Mouse (Mus musculus) limb, embryonic 10.5 days (tissue): ENCODE data around the gene Zfp775. TPM values are rescaled to one million over a fixed set of nuclear protein-coding genes. Genes with fewer than 3 reads are reported as not detected.

ENCODE experiments used
- DNase-seq: peaks from one replicate; pipeline ENCODE4 v3.0.0-alpha.2; 2017; ENCODE audit warnings: low spot score
- H3K27ac ChIP-seq: fragments of 300-500 bp; sonication (generic); 2 replicates; pipeline ENCODE4 v1.5.1; 2016; ENCODE audit warnings: mild to moderate bottlenecking
- H3K27me3 ChIP-seq: fragments of 300-500 bp; sonication (generic); 2 replicates; pipeline ENCODE4 v1.6.1; 2016; ENCODE audit warnings: low read depth, mild to moderate bottlenecking; ENCODE audit not compliant: poor library complexity, severe bottlenecking
- H3K36me3 ChIP-seq: fragments of 300-500 bp; sonication (generic); 2 replicates; pipeline ENCODE4 v1.6.1; 2016; ENCODE audit warnings: mild to moderate bottlenecking, moderate library complexity
- H3K4me1 ChIP-seq: fragments of 300-500 bp; sonication (generic); 2 replicates; pipeline ENCODE4 v1.6.1; 2016
- H3K4me3 ChIP-seq: fragments of 300-500 bp; sonication (generic); 2 replicates; pipeline ENCODE4 v1.5.1; 2016; ENCODE audit warnings: mild to moderate bottlenecking, moderate library complexity
- H3K9me3 ChIP-seq: fragments of 300-500 bp; sonication (generic); replicated peaks from 2 replicates; pipeline ENCODE4 v1.6.1; 2016; ENCODE audit warnings: mild to moderate bottlenecking
- WGBS: fragments of 180-500 bp; shearing (Covaris S2); methylation state at CpG from one replicate; pipeline ENCODE4 v1.1.7; 2016; 5-methylcytosine and 5-hydroxymethylcytosine counted together
- polyA plus RNA-seq: library from polyadenylated mRNA; unstranded; fragments of >200 nt; fragmentation: Nextera tagmentation; extraction: Ambion mirVana; gene quantifications from 2 replicates; pipeline ENCODE4 v1.2.1, GENCODE M21; 2016

Gene Zfp775
- polyA plus RNA-seq, 1 experiment from 2014 or later: 10.6 TPM

DNA sequence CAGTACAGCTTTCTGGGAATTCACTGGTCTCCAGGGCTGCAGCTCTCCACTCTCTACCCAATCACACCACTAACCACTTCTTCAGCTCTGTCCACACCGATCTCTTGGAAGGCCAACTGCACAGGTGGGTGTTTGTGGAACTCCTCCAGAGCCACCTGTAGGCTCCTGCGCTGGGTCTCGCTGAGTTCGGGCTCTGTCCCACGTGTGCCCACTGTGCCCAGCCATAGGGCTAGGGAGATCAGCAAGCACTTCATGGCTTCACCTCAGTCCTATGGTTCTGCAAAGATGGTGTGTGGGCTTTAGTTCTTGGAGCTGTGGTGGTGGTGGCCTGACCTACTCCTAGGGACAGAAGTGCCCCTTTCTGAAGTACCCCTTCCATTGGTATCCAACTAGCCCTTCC, 29.8 kb upstream of the Zfp775 start:
- Histone ChIP-seq H3K9me3 (no peaks in the 10 kb centered on the region), H3K27ac (peak overlapping the region; percentile 78), H3K4me1 (peaks cover 27% of the 10 kb centered on the region), H3K36me3 (peaks cover 24% of the 10 kb centered on the region), H3K4me3 (no peak overlapping the region), H3K27me3 (no peaks in the 10 kb centered on the region)
- no peak for DNase-seq
- WGBS: 88% methylated on average over 5 of the region's 5 CpGs

DNA sequence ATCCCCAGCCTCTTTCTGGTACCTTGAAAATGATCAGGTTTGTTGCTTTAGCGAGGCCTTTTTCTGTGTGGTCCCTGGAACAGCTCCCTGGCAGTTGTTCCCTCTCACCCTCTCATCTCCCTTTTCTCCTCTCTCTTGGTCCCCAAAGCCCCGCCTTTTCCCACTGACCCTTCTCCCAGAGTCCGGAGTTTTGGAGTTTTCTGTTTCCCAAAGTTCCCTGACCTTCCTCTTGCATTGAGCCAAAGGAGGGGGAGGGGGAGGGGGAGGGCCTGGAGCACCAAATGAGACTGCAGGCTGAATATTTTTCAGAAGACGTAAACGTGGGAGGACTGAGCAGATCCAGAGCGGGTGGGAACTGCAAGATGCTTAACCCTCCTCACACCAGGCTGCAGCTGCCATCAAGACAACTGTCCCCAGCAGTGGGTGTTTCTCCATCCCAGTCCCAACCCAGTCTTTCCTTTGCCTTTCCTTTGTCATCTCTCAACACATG, 29.2 kb upstream of the Zfp775 start, which contains the start of gene Rarres2:
TSS of gene Rarres2 (minus strand) at position 218 of the 490 bp plus-strand sequence.
- no peaks in the 10 kb centered on the region for H3K27me3 ChIP-seq
- peak within 1 kb of the TSS; percentile 78 for H3K27ac ChIP-seq
- H3K4me1 ChIP-seq: peaks cover 27% of the 10 kb centered on the region
- no peaks in the 10 kb centered on the region for H3K9me3 ChIP-seq
- peak; percentile 55 for DNase-seq
- H3K4me3 ChIP-seq: no peak within 1 kb of the TSS
- peaks cover 24% of the 10 kb centered on the region for H3K36me3 ChIP-seq
- WGBS: 20% methylated on average over 6 of the region's 6 CpGs

DNA sequence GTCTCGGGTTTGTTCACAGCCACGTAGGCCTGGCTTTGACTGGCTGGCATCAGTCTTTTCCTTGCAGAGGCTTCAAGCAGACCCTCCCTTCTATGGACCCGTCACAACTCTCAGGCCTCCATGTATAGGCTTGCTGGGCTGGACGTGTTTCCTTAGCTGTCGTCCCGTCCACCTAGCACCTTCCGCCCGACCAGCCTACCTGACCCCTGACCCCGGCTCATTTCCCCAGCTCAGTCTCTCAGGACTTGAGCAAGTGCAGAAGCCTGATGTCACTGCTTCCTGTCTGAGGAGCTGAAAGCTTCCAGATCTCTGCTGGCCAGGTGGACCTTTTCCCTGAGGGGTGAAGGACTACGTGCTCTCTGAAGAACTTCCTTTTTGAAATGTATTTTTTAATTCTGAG, 28.6 kb upstream of the Zfp775 start:
- peak; percentile 76 for DNase-seq
- H3K4me3 ChIP-seq: no peak overlapping the region
- peaks cover 27% of the 10 kb centered on the region for H3K4me1 ChIP-seq
- H3K36me3 ChIP-seq: peaks cover 20% of the 10 kb centered on the region
- H3K9me3 ChIP-seq: no peaks in the 10 kb centered on the region
- H3K27ac ChIP-seq: peak overlapping the region; percentile 78
- H3K27me3 ChIP-seq: no peaks in the 10 kb centered on the region
- WGBS: 12% methylated on average over 10 of the region's 10 CpGs

DNA sequence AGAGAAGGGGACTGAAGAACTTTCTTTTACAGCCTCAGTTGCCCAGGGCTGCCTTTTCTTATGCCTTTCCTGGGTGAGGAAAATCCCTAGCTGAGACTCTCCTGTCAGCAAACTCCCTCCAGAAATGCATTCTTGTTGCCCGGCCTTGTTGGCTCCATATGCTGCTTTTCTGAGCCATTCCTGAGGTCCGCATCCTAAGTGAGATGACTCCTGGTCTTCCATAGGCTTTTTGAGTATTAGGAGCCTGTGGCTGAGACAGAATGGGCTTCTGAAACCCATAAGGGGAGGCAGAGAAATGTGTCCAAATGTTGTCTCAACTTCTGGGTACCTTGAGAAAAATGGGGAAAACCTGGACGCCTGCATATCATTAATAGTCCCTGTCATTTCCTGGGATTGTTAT, 27.9 kb upstream of the Zfp775 start:
- H3K36me3 ChIP-seq: peaks cover 14% of the 10 kb centered on the region

GRCm38 (mm10) chr6:48578736-48579135, 23.1 kb upstream of the Zfp775 start:
- H3K27ac ChIP-seq: no peak overlapping the region
- no peaks in the 10 kb centered on the region for H3K27me3 ChIP-seq
- no peaks in the 10 kb centered on the region for H3K36me3 ChIP-seq
- peaks cover 10% of the 10 kb centered on the region for H3K4me1 ChIP-seq
- no peak overlapping the region for H3K4me3 ChIP-seq
- DNase-seq: no peak
- 52% methylated on average over 5 of the region's 5 CpGs for WGBS
- no peaks in the 10 kb centered on the region for H3K9me3 ChIP-seq

More for the DNA sequence above, 27.9 kb upstream of the Zfp775 start:
- H3K27ac ChIP-seq: peak overlapping the region; percentile 64; the same call in 1 of the 2 replicates
- 55% methylated on average over 3 of the region's 3 CpGs for WGBS
- H3K27me3 ChIP-seq: no peaks in the 10 kb centered on the region
- H3K4me1 ChIP-seq: peaks cover 22% of the 10 kb centered on the region
- no peak for DNase-seq
- H3K4me3 ChIP-seq: no peak overlapping the region
- no peaks in the 10 kb centered on the region for H3K9me3 ChIP-seq

GRCm38 (mm10) chr6:48579215-48579648, 22.6 kb upstream of the Zfp775 start:
- Histone ChIP-seq H3K4me3 (no peak overlapping the region), H3K27ac (no peak overlapping the region), H3K27me3 (no peaks in the 10 kb centered on the region), H3K4me1 (peaks cover 6% of the 10 kb centered on the region; the same call in 1 of the 2 replicates), H3K9me3 (no peaks in the 10 kb centered on the region), H3K36me3 (no peaks in the 10 kb centered on the region)
- no peak for DNase-seq
- 36% methylated on average over 5 of the region's 5 CpGs for WGBS

- Histone ChIP-seq H3K4me1 (peaks cover 6% of the 10 kb centered on the region; the same call in 1 of the 2 replicates), H3K36me3 (no peaks in the 10 kb centered on the region), H3K9me3 (no peaks in the 10 kb centered on the region), H3K27me3 (no peaks in the 10 kb centered on the region), H3K4me3 (no peak overlapping the region), H3K27ac (no peak overlapping the region)
- WGBS: 66% methylated on average over 3 of the region's 3 CpGs
- DNase-seq: no peak
Measured at GRCm38 (mm10) chr6:48581257-48581656, 20.6 kb upstream of the Zfp775 start.

DNA sequence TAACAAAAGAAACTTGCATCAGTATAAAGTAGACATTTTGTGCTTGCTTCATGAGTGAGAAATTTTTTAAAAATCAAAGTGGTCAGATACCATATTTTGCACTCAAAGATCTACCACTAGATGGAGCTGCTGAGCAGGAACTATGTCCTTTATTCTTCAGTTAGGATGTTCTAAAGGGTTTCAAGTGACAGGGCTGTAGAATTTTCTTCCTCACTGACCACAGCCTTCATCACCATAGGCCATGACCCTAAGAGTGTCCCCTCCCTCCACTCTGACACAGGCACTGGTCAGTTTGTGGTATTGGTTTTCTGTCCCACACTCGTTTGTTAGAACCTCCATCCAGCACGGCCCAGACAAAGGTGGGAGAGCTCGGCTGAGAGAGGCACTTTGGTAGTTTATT, 19.8 kb upstream of the Zfp775 start:
- WGBS: 83% methylated on average over 3 of the region's 3 CpGs
- no peaks in the 10 kb centered on the region for H3K9me3 ChIP-seq
- no peaks in the 10 kb centered on the region for H3K27me3 ChIP-seq
- H3K27ac ChIP-seq: no peak overlapping the region
- H3K4me1 ChIP-seq: peaks cover 6% of the 10 kb centered on the region; the same call in 1 of the 2 replicates
- no peak for DNase-seq
- no peaks in the 10 kb centered on the region for H3K36me3 ChIP-seq
- H3K4me3 ChIP-seq: no peak overlapping the region

- DNase-seq: no peak
- Histone ChIP-seq H3K4me3 (no peak within 1 kb of the TSS), H3K27ac (no peak within 1 kb of the TSS), H3K4me1 (peaks cover 19% of the 10 kb centered on the region), H3K36me3 (no peaks in the 10 kb centered on the region), H3K27me3 (no peaks in the 10 kb centered on the region), H3K9me3 (no peaks in the 10 kb centered on the region)
- WGBS: 53% methylated on average over 6 of the region's 6 CpGs
Measured at GRCm38 (mm10) chr6:48589194-48589750, 12.6 kb upstream of the Zfp775 start, which contains the start of gene Gm45021. Gene Gm45021 (plus strand): TSS chr6:48589610.

GRCm38 (mm10) chr6:48591221-48591845, 10.5 kb upstream of the Zfp775 start:
- H3K36me3 ChIP-seq: peaks cover 15% of the 10 kb centered on the region
- H3K4me1 ChIP-seq: peaks cover 32% of the 10 kb centered on the region
- no peak overlapping the region for H3K4me3 ChIP-seq
- no peak for DNase-seq
- no peak overlapping the region for H3K27ac ChIP-seq
- no peaks in the 10 kb centered on the region for H3K27me3 ChIP-seq
- peaks cover 5% of the 10 kb centered on the region for H3K9me3 ChIP-seq
- WGBS: 91% methylated on average over 3 of the region's 3 CpGs

DNA sequence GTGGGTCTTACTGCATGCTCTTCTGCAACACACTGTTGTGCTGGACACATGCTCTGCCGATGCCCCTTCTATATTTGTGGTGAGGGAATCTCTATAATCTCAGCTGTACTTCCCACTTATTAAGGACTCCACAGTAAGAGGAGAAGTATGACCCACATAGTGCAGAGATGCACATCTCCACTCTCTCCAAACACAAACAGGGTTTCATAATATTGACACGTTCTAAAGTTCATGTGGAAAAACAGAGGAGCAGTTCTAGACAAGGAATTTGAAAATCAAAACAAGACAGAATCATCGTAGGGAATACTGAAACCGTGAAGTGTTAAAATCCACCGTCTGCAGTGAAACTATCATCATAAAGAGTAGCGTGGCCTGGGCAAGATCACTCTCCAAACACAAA, 10.0 kb upstream of the Zfp775 start:
- H3K27ac ChIP-seq: no peak overlapping the region
- peaks cover 32% of the 10 kb centered on the region for H3K4me1 ChIP-seq
- peaks cover 10% of the 10 kb centered on the region for H3K9me3 ChIP-seq
- peaks cover 20% of the 10 kb centered on the region for H3K36me3 ChIP-seq
- DNase-seq: no peak
- no peak overlapping the region for H3K4me3 ChIP-seq
- 91% methylated on average over 6 of the region's 6 CpGs for WGBS
- no peaks in the 10 kb centered on the region for H3K27me3 ChIP-seq

- peak; percentile 95 for DNase-seq
- Histone ChIP-seq H3K27ac (peak within 1 kb of the TSS; percentile 97), H3K9me3 (peaks cover 22% of the 10 kb centered on the region), H3K4me3 (peak within 1 kb of the TSS; percentile 90), H3K4me1 (peaks cover 32% of the 10 kb centered on the region), H3K36me3 (peaks cover 35% of the 10 kb centered on the region), H3K27me3 (no peaks in the 10 kb centered on the region)
- 7% methylated on average over 45 of the region's 45 CpGs for WGBS
Measured at GRCm38 (mm10) chr6:48593158-48594042, 8.5 kb upstream of the Zfp775 start, which contains the start of the genes Repin1 and Gm44965. Gene Repin1 (plus strand): TSS chr6:48593883. Gene Gm44965 (plus strand): TSS chr6:48593941.
